Mouse (Mus musculus): ENCODE measurements around the gene Olfr103. TPM values are rescaled to one million over a fixed set of nuclear protein-coding genes. Genes with fewer than 3 reads are reported as not detected.

Gene Olfr103
- not detected in 2 replicates for polyA plus RNA-seq (2014; fragmentation: Nextera tagmentation; extraction: Ambion mirVana)

- no peaks in the 10 kb centered on the region for H3K27me3 ChIP-seq (ENCODE audit: control insufficient read depth, insufficient read depth, low read length)
- H3K4me3 ChIP-seq (ENCODE audit: low read depth, low read length) = no peak within 1 kb of the TSS
- no peak for ATAC-seq (replicated peaks; ENCODE audit: insufficient number of reproducible peaks, low FRiP score, low TSS enrichment)
- H3K36me3 ChIP-seq (ENCODE audit: control insufficient read depth, insufficient read depth, low read length) = no peaks in the 10 kb centered on the region
- no peak within 1 kb of the TSS for H3K9ac ChIP-seq (ENCODE audit: low read depth, low read length)
- no peaks in the 10 kb centered on the region for H3K4me1 ChIP-seq (ENCODE audit: control insufficient read depth, insufficient read depth, low read length)
- H3K9me3 ChIP-seq (replicated peaks; ENCODE audit: control insufficient read depth, low read length) = no peaks in the 10 kb centered on the region
- WGBS (ENCODE audit: insufficient replicate concordance) = 79% methylated on average over 2 of the region's 2 CpGs
- H3K27ac ChIP-seq (ENCODE audit: low read depth, low read length) = no peak within 1 kb of the TSS
- H3K4me2 ChIP-seq = no peak within 1 kb of the TSS
Measured at GRCm38 (mm10) chr17:37339598-37339997, at the start of gene Olfr103. Olfr103 (minus strand) TSS chr17:37339698.

DNA sequence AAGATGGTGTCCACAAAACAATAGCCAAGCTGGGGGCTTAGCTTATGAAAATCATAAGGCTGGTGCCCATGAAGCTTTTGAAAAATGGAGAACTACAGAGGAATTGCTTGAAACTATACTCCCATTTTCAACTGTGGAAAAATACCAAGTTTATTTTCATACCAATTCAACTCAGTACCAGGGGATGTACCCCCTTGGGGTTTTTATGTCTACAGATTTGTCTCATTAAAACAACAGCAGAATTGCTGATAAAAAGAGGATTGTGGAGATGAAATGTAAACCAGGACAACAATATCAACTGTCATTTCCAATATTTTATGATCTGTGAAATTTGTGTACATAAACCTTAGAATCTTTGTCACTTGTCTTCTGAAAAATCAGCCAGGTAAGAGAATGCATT, 39.2 kb upstream of the Olfr103 start, which contains the start of gene Olfr105-ps:
Gene Olfr105-ps, plus strand, starts transcription at position 301 of the 400 bp plus-strand sequence.
- no peak within 1 kb of the TSS for H3K4me3 ChIP-seq (ENCODE audit: low read depth, low read length)
- no peaks in the 10 kb centered on the region for H3K9me3 ChIP-seq (replicated peaks; ENCODE audit: control insufficient read depth, low read length)
- H3K4me1 ChIP-seq (ENCODE audit: control insufficient read depth, insufficient read depth, low read length) = no peaks in the 10 kb centered on the region
- H3K9ac ChIP-seq (ENCODE audit: low read depth, low read length) = no peak within 1 kb of the TSS
- H3K27ac ChIP-seq (ENCODE audit: low read depth, low read length) = no peak within 1 kb of the TSS
- H3K4me2 ChIP-seq = no peak within 1 kb of the TSS
- no peaks in the 10 kb centered on the region for H3K27me3 ChIP-seq (ENCODE audit: control insufficient read depth, insufficient read depth, low read length)
- no peak for ATAC-seq (replicated peaks; ENCODE audit: insufficient number of reproducible peaks, low FRiP score, low TSS enrichment)
- no peaks in the 10 kb centered on the region for H3K36me3 ChIP-seq (ENCODE audit: control insufficient read depth, insufficient read depth, low read length)

GRCm38 (mm10) chr17:37359282-37359681, 19.8 kb upstream of the Olfr103 start, which contains the start of gene Olfr104-ps:
Olfr104-ps (plus strand) TSS chr17:37359582.
- Histone ChIP-seq H3K9me3 (replicated peaks; ENCODE audit: control insufficient read depth, low read length) (peaks cover 5% of the 10 kb centered on the region; the same call in 1 of the 2 replicates), H3K36me3 (ENCODE audit: control insufficient read depth, insufficient read depth, low read length) (no peaks in the 10 kb centered on the region), H3K4me3 (ENCODE audit: low read depth, low read length) (no peak within 1 kb of the TSS), H3K4me1 (ENCODE audit: control insufficient read depth, insufficient read depth, low read length) (no peaks in the 10 kb centered on the region), H3K4me2 (no peak within 1 kb of the TSS), H3K9ac (ENCODE audit: low read depth, low read length) (no peak within 1 kb of the TSS), H3K27ac (ENCODE audit: low read depth, low read length) (no peak within 1 kb of the TSS), H3K27me3 (ENCODE audit: control insufficient read depth, insufficient read depth, low read length) (no peaks in the 10 kb centered on the region)
- no peak for ATAC-seq (replicated peaks; ENCODE audit: insufficient number of reproducible peaks, low FRiP score, low TSS enrichment)

GRCm38 (mm10) chr17:37316954-37317353, 22.5 kb downstream of the Olfr103 start, which contains the start of gene Olfr102:
Olfr102 (minus strand) TSS chr17:37317054.
- H3K36me3 ChIP-seq (ENCODE audit: control insufficient read depth, insufficient read depth, low read length) = no peaks in the 10 kb centered on the region
- no peak within 1 kb of the TSS for H3K27ac ChIP-seq (ENCODE audit: low read depth, low read length)
- ATAC-seq (replicated peaks; ENCODE audit: insufficient number of reproducible peaks, low FRiP score, low TSS enrichment) = no peak
- H3K4me1 ChIP-seq (ENCODE audit: control insufficient read depth, insufficient read depth, low read length) = no peaks in the 10 kb centered on the region
- H3K4me2 ChIP-seq = no peak within 1 kb of the TSS
- no peak within 1 kb of the TSS for H3K4me3 ChIP-seq (ENCODE audit: low read depth, low read length)
- H3K9ac ChIP-seq (ENCODE audit: low read depth, low read length) = no peak within 1 kb of the TSS
- no peaks in the 10 kb centered on the region for H3K27me3 ChIP-seq (ENCODE audit: control insufficient read depth, insufficient read depth, low read length)
- no peaks in the 10 kb centered on the region; the same call in 1 of the 2 replicates for H3K9me3 ChIP-seq (replicated peaks; ENCODE audit: control insufficient read depth, low read length)

DNA sequence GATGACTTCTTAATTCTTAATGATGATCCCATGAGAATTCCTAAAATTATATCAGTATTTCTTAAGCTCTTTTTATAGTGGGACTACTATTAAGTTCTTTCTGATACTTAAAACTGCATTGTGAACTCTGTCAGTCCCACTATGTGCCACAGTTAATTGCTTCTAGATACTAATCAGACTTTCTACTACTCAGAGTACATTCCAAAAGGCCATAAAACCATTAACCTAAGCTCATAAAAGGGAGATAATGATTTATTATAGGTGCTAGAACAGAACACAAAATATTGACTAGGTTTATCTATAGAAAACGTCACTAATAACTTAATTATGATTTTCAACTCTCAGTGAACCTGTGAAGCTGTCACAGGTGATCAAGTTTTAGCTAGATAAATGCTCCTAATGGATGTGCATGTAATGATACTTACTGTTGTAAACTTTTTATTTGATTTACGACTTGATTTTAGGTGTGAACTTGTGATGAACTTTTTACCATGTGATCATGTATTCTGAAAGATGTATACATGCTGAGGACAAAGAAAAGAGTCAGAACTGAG, 29.3 kb downstream of the Olfr103 start:
- H3K27ac ChIP-seq (ENCODE audit: low read depth, low read length) = no peak overlapping the region
- no peak for ATAC-seq (replicated peaks; ENCODE audit: insufficient number of reproducible peaks, low FRiP score, low TSS enrichment)
- no peaks in the 10 kb centered on the region for H3K9me3 ChIP-seq (replicated peaks; ENCODE audit: control insufficient read depth, low read length)
- H3K4me2 ChIP-seq = no peak overlapping the region
- no peak overlapping the region for H3K9ac ChIP-seq (ENCODE audit: low read depth, low read length)
- H3K4me3 ChIP-seq (ENCODE audit: low read depth, low read length) = no peak overlapping the region
- no peaks in the 10 kb centered on the region for H3K36me3 ChIP-seq (ENCODE audit: control insufficient read depth, insufficient read depth, low read length)
- no peaks in the 10 kb centered on the region for H3K27me3 ChIP-seq (ENCODE audit: control insufficient read depth, insufficient read depth, low read length)
- H3K4me1 ChIP-seq (ENCODE audit: control insufficient read depth, insufficient read depth, low read length) = no peaks in the 10 kb centered on the region
- 42% methylated on average over 2 of the region's 2 CpGs for WGBS (ENCODE audit: insufficient replicate concordance)

- Histone ChIP-seq H3K4me2 (no peak overlapping the region), H3K27ac (ENCODE audit: low read depth, low read length) (no peak overlapping the region), H3K27me3 (ENCODE audit: control insufficient read depth, insufficient read depth, low read length) (no peaks in the 10 kb centered on the region), H3K9ac (ENCODE audit: low read depth, low read length) (no peak overlapping the region), H3K4me3 (ENCODE audit: low read depth, low read length) (no peak overlapping the region), H3K36me3 (ENCODE audit: control insufficient read depth, insufficient read depth, low read length) (no peaks in the 10 kb centered on the region), H3K9me3 (replicated peaks; ENCODE audit: control insufficient read depth, low read length) (no peaks in the 10 kb centered on the region), H3K4me1 (ENCODE audit: control insufficient read depth, insufficient read depth, low read length) (no peaks in the 10 kb centered on the region)
- no peak for ATAC-seq (replicated peaks; ENCODE audit: insufficient number of reproducible peaks, low FRiP score, low TSS enrichment)
- WGBS (ENCODE audit: insufficient replicate concordance) = 37% methylated on average over 4 of the region's 4 CpGs
Measured at GRCm38 (mm10) chr17:37308483-37308882, 31.0 kb downstream of the Olfr103 start.

DNA sequence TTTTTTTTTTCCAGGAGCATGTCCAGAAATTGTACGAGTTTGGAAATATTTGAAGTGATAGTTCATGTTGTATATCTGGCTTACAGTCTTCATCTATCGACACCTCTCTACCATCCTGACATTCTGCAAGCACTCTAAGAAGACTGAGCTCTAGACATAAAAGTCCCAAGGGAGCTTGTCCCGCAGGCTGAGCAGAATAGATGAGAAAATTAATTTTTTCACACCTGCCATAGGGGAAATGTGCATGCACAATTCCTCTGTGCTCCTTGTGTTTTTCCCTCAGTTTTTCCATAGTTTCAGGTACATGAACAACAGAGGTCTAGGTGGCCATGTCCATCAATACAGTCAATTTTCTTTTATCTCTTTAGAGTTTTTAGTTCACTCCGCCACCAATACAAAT, 35.3 kb downstream of the Olfr103 start, which contains the start of gene Olfr101:
Gene Olfr101, minus strand, starts transcription at position 101 of the 400 bp plus-strand sequence.
- Histone ChIP-seq H3K9ac (ENCODE audit: low read depth, low read length) (no peak within 1 kb of the TSS), H3K4me2 (no peak within 1 kb of the TSS), H3K27ac (ENCODE audit: low read depth, low read length) (no peak within 1 kb of the TSS), H3K36me3 (ENCODE audit: control insufficient read depth, insufficient read depth, low read length) (no peaks in the 10 kb centered on the region), H3K9me3 (replicated peaks; ENCODE audit: control insufficient read depth, low read length) (no peaks in the 10 kb centered on the region), H3K4me3 (ENCODE audit: low read depth, low read length) (no peak within 1 kb of the TSS), H3K27me3 (ENCODE audit: control insufficient read depth, insufficient read depth, low read length) (no peaks in the 10 kb centered on the region), H3K4me1 (ENCODE audit: control insufficient read depth, insufficient read depth, low read length) (no peaks in the 10 kb centered on the region)
- ATAC-seq (replicated peaks; ENCODE audit: insufficient number of reproducible peaks, low FRiP score, low TSS enrichment) = no peak
- 78% methylated on average over 4 of the region's 4 CpGs for WGBS (ENCODE audit: insufficient replicate concordance)

Other genes starting within 250 kb of the Olfr103 start
- gene Olfr91, start 241.4 kb downstream of the Olfr103 start, polyA plus RNA-seq (2014; fragmentation: Nextera tagmentation; extraction: Ambion mirVana) = not detected in 2 replicates
- not detected in 2 replicates for gene Olfr92, start 219.6 kb downstream of the Olfr103 start, polyA plus RNA-seq (2014; fragmentation: Nextera tagmentation; extraction: Ambion mirVana)
- not detected in 2 replicates for gene Olfr93, start 178.2 kb downstream of the Olfr103 start, polyA plus RNA-seq (2014; fragmentation: Nextera tagmentation; extraction: Ambion mirVana)
- gene Ubd, start 145.8 kb downstream of the Olfr103 start, polyA plus RNA-seq (2014; fragmentation: Nextera tagmentation; extraction: Ambion mirVana) = not detected in 2 replicates
- not detected in 2 replicates for gene Olfr94, start 138.7 kb downstream of the Olfr103 start, polyA plus RNA-seq (2014; fragmentation: Nextera tagmentation; extraction: Ambion mirVana)
- gene Olfr95, start 126.6 kb downstream of the Olfr103 start, polyA plus RNA-seq (2014; fragmentation: Nextera tagmentation; extraction: Ambion mirVana) = not detected in 2 replicates
- gene Olfr96, start 119.6 kb downstream of the Olfr103 start, polyA plus RNA-seq (2014; fragmentation: Nextera tagmentation; extraction: Ambion mirVana) = not detected in 2 replicates
- not detected in 2 replicates for gene Olfr97, start 102.4 kb downstream of the Olfr103 start, polyA plus RNA-seq (2014; fragmentation: Nextera tagmentation; extraction: Ambion mirVana)
- not detected in 2 replicates for gene Olfr98, start 75.9 kb downstream of the Olfr103 start, polyA plus RNA-seq (2014; fragmentation: Nextera tagmentation; extraction: Ambion mirVana)
- 0.55 and 0.72 TPM in 2 replicates for gene H2-M3, start 69.5 kb downstream of the Olfr103 start, polyA plus RNA-seq (2014; fragmentation: Nextera tagmentation; extraction: Ambion mirVana)
- gene Olfr99, start 56.2 kb downstream of the Olfr103 start, polyA plus RNA-seq (2014; fragmentation: Nextera tagmentation; extraction: Ambion mirVana) = not detected in 2 replicates
- not detected in 2 replicates for gene Olfr101, start 35.4 kb downstream of the Olfr103 start, polyA plus RNA-seq (2014; fragmentation: Nextera tagmentation; extraction: Ambion mirVana)
- not detected in 2 replicates for gene Olfr102, start 22.6 kb downstream of the Olfr103 start, polyA plus RNA-seq (2014; fragmentation: Nextera tagmentation; extraction: Ambion mirVana)
- not detected in 2 replicates for gene Olfr104-ps, start 19.9 kb upstream of the Olfr103 start, polyA plus RNA-seq (2014; fragmentation: Nextera tagmentation; extraction: Ambion mirVana)
- not detected in 2 replicates for gene Olfr105-ps, start 39.3 kb upstream of the Olfr103 start, polyA plus RNA-seq (2014; fragmentation: Nextera tagmentation; extraction: Ambion mirVana)
- gene Olfr106-ps, start 50.7 kb upstream of the Olfr103 start, polyA plus RNA-seq (2014; fragmentation: Nextera tagmentation; extraction: Ambion mirVana) = not detected in 2 replicates
- gene Olfr107, start 59.5 kb upstream of the Olfr103 start, polyA plus RNA-seq (2014; fragmentation: Nextera tagmentation; extraction: Ambion mirVana) = not detected in 2 replicates
- not detected in 2 replicates for gene Olfr108, start 105.8 kb upstream of the Olfr103 start, polyA plus RNA-seq (2014; fragmentation: Nextera tagmentation; extraction: Ambion mirVana)
- not detected in 2 replicates for gene Olfr109, start 119.2 kb upstream of the Olfr103 start, polyA plus RNA-seq (2014; fragmentation: Nextera tagmentation; extraction: Ambion mirVana)
- not detected in 2 replicates for gene H2-M2, start 143.9 kb upstream of the Olfr103 start, polyA plus RNA-seq (2014; fragmentation: Nextera tagmentation; extraction: Ambion mirVana)
- not detected in 2 replicates for gene Olfr110, start 152.8 kb upstream of the Olfr103 start, polyA plus RNA-seq (2014; fragmentation: Nextera tagmentation; extraction: Ambion mirVana)
- gene Olfr111, start 168.3 kb upstream of the Olfr103 start, polyA plus RNA-seq (2014; fragmentation: Nextera tagmentation; extraction: Ambion mirVana) = not detected in 2 replicates
- not detected in 2 replicates for gene Olfr112, start 229.8 kb upstream of the Olfr103 start, polyA plus RNA-seq (2014; fragmentation: Nextera tagmentation; extraction: Ambion mirVana)
- not detected in 2 replicates for gene Olfr113, start 238.0 kb upstream of the Olfr103 start, polyA plus RNA-seq (2014; fragmentation: Nextera tagmentation; extraction: Ambion mirVana)

All from heart, embryonic 11.5 days (tissue).